Mouse (Mus musculus): Measurements from ENCODE around the gene Rabgap1l. TPM values are rescaled to one million over a fixed set of nuclear protein-coding genes. Genes with fewer than 3 reads are reported as not detected.
A peak's percentile ranks its signal among the peaks of the same experiment; 100 is the strongest.

Gene Rabgap1l
- polyA plus RNA-seq, 1 experiment from 2014 or later = 93.4 TPM

DNA sequence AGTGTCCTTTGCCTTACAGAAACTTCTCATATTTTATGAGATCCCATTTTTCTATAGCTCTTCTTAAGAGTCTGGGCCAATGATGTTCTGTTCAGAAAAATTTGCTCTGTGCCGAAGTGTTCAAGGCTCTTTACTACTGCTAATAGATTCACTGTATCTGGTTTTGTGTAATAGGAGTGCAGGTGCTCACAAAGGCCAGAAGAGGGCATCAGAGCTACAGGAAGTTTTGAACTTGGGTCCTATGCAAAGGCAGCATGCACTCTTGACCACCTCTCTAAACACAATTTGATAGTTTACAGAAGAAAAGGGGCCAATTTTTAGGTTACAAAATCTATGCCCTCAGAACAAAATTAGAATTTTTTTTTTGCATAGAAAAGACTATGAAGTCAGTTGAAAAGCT lies 231.6 kb downstream of the Rabgap1l start:
- ATAC-seq (replicated peaks; ENCODE audit: extremely low read depth, insufficient read depth, low FRiP score) = no peak
- Histone ChIP-seq H3K9me3 (replicated peaks; ENCODE audit: control insufficient read depth, low read length) (no peaks in the 10 kb centered on the region), H3K9ac (ENCODE audit: low read length) (no peak overlapping the region), H3K36me3 (ENCODE audit: control insufficient read depth, insufficient read depth) (no peaks in the 10 kb centered on the region), H3K4me2 (ENCODE audit: low read depth, low read length) (no peak overlapping the region), H3K4me1 (ENCODE audit: control insufficient read depth, insufficient read depth, low read length) (no peaks in the 10 kb centered on the region; the same call in 1 of the 2 replicates), H3K27me3 (ENCODE audit: control insufficient read depth, insufficient read depth, low read length) (no peaks in the 10 kb centered on the region), H3K27ac (ENCODE audit: low read length) (no peak overlapping the region), H3K4me3 (ENCODE audit: low read length) (no peak overlapping the region)
- WGBS = 80% methylated on average over 1 of the region's 1 CpGs

DNA sequence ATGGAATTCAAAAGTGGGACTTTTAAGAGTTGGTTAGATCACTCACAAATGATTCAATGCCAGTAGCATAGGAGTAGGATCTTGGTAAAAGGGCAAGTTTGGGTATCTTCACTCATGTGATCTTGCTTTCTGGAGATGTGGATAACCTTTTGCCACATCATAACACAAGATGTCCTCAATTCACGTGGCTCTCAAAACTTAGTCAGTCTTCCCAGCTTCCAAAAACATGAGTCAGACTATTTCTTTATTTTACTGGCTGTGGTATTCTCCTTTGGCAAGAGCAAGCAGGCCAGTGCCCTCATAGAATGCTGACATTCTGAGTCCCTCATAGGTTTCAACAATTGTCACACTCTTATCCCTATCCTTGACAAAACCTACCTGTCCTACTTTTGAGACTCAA lies 242.4 kb downstream of the Rabgap1l start:
- H3K27me3 ChIP-seq (ENCODE audit: control insufficient read depth, insufficient read depth, low read length) = no peaks in the 10 kb centered on the region
- peaks cover 7% of the 10 kb centered on the region; the same call in 1 of the 2 replicates for H3K4me1 ChIP-seq (ENCODE audit: control insufficient read depth, insufficient read depth, low read length)
- H3K9ac ChIP-seq (ENCODE audit: low read length) = no peak overlapping the region
- no peak for ATAC-seq (replicated peaks; ENCODE audit: extremely low read depth, insufficient read depth, low FRiP score)
- no peaks in the 10 kb centered on the region for H3K9me3 ChIP-seq (replicated peaks; ENCODE audit: control insufficient read depth, low read length)
- no peak overlapping the region for H3K4me3 ChIP-seq (ENCODE audit: low read length)
- WGBS = 67% methylated on average over 1 of the region's 1 CpGs
- H3K27ac ChIP-seq (ENCODE audit: low read length) = no peak overlapping the region
- H3K4me2 ChIP-seq (ENCODE audit: low read depth, low read length) = no peak overlapping the region
- H3K36me3 ChIP-seq (ENCODE audit: control insufficient read depth, insufficient read depth) = no peaks in the 10 kb centered on the region

DNA sequence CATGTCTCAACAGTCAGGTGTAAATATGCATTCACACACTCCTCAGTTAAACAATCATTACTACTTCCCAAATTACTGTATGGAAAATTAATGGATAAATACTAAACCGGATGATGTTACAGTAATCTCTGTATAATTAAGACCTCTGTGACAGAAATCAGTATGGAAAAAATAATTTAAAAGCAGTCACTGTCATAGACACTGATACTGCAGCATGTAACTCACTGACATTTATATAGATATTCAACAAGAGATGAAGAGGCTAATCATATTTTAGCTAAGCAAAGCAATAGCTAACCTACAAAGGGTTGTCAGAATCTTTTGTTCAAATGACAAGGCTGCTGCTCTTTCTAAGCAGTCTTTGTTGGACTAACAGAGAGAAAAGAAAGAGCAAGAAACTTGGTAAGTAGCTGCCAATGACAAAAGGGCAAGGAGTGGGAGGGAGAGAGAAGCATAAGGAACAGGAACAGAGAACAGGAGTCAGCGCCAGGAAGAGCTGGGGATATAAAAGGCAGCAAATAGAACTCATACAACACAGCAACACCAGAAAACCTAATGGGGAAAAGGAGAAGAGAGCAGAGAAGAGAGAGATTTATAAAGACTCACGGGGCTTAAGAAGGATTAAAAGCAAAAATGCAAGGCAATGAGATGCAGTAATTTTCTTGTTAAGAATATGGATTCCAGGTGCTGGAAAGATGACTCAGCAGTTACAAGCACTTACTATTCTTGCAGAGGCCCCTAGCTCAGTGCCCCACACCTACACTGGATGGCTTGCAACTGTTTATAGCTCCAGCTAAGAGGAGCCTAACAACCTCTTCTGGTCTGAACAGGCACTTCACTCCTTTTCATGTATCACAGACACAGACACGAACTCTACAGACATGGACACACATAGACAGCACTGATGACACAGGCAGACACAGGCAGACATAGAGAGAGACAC lies 244.8 kb downstream of the Rabgap1l start:
- H3K4me2 ChIP-seq (ENCODE audit: low read depth, low read length) = no peak overlapping the region
- peaks cover 5% of the 10 kb centered on the region; the same call in 1 of the 2 replicates for H3K4me1 ChIP-seq (ENCODE audit: control insufficient read depth, insufficient read depth, low read length)
- H3K9ac ChIP-seq (ENCODE audit: low read length) = no peak overlapping the region
- H3K27ac ChIP-seq (ENCODE audit: low read length) = no peak overlapping the region
- H3K9me3 ChIP-seq (replicated peaks; ENCODE audit: control insufficient read depth, low read length) = no peaks in the 10 kb centered on the region
- H3K4me3 ChIP-seq (ENCODE audit: low read length) = no peak overlapping the region
- no peak for ATAC-seq (replicated peaks; ENCODE audit: extremely low read depth, insufficient read depth, low FRiP score)
- H3K36me3 ChIP-seq (ENCODE audit: control insufficient read depth, insufficient read depth) = no peaks in the 10 kb centered on the region
- H3K27me3 ChIP-seq (ENCODE audit: control insufficient read depth, insufficient read depth, low read length) = no peaks in the 10 kb centered on the region
- WGBS = 54% methylated on average over 4 of the region's 4 CpGs

DNA sequence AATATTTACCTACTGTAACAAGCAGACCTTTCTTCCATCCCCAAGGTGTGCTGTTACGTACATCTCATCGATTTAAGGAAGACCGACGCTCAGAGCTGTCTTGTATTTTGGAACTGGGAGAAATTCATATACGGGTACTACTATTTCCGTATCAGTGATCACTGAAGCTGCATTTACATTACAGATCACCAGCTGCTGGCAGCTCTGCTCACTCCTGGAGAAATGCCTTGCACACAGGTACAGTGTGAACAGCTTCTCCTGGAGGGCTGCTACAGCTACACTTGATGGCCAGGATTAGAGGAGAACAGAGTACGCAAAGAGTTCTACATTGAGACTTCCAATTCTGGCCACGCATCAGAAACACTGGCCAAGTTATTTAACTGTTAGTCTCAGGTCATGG lies 257.4 kb downstream of the Rabgap1l start:
- WGBS = 69% methylated on average over 8 of the region's 8 CpGs
- peak overlapping the region; percentile 82 for H3K27ac ChIP-seq (ENCODE audit: low read length)

DNA sequence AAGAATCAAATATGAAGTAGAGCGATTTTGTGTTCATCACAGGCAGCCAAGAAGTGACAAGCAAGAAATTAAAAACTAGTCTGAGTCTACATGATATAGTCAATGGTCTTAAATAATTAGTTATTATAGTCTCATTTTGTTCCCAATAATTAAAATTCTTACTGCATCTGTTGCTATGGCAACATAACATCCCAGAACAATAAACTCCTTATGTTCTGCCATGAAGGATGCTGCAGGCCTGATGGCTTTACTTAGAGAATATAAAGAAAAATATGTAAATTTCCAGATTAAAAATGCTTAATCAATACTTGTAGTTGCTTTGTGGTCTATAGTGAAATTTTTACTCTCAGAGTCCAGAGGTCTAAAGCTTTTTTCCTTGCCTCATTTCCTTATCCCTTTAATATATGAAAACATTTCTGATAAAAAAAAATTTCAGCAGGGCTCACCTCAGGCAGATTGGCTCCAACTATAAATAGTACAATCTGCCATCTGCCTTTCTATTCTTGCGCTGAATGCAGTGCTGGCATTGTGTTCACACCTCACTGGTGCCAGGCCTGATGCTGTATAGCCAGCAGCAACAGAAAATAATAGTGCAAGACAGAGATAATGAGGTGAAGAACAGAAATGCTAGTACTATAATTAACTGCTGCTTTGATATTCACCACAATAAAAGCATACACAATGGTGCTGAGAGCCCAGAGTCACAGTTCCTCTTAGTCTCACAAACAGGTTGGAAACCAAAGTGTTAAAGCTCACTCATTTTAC lies 258.3 kb downstream of the Rabgap1l start:
- Histone ChIP-seq H3K9me3 (replicated peaks; ENCODE audit: control insufficient read depth, low read length) (no peaks in the 10 kb centered on the region), H3K27ac (ENCODE audit: low read length) (peak overlapping the region; percentile 61), H3K4me2 (ENCODE audit: low read depth, low read length) (no peak overlapping the region), H3K4me3 (ENCODE audit: low read length) (no peak overlapping the region), H3K9ac (ENCODE audit: low read length) (no peak overlapping the region), H3K4me1 (ENCODE audit: control insufficient read depth, insufficient read depth, low read length) (peaks cover 20% of the 10 kb centered on the region), H3K36me3 (ENCODE audit: control insufficient read depth, insufficient read depth) (no peaks in the 10 kb centered on the region), H3K27me3 (ENCODE audit: control insufficient read depth, insufficient read depth, low read length) (no peaks in the 10 kb centered on the region)
- ATAC-seq (replicated peaks; ENCODE audit: extremely low read depth, insufficient read depth, low FRiP score) = peak; percentile 89
- 64% methylated on average over 2 of the region's 2 CpGs for WGBS

More for the DNA sequence above, 257.4 kb downstream of the Rabgap1l start:
- H3K36me3 ChIP-seq (ENCODE audit: control insufficient read depth, insufficient read depth) = no peaks in the 10 kb centered on the region
- no peak overlapping the region for H3K4me3 ChIP-seq (ENCODE audit: low read length)
- H3K9ac ChIP-seq (ENCODE audit: low read length) = peak overlapping the region; percentile 40; the same call in 1 of the 2 replicates
- no peak overlapping the region for H3K4me2 ChIP-seq (ENCODE audit: low read depth, low read length)
- ATAC-seq (replicated peaks; ENCODE audit: extremely low read depth, insufficient read depth, low FRiP score) = no peak
- H3K27me3 ChIP-seq (ENCODE audit: control insufficient read depth, insufficient read depth, low read length) = no peaks in the 10 kb centered on the region
- H3K9me3 ChIP-seq (replicated peaks; ENCODE audit: control insufficient read depth, low read length) = no peaks in the 10 kb centered on the region
- peaks cover 17% of the 10 kb centered on the region for H3K4me1 ChIP-seq (ENCODE audit: control insufficient read depth, insufficient read depth, low read length)

DNA sequence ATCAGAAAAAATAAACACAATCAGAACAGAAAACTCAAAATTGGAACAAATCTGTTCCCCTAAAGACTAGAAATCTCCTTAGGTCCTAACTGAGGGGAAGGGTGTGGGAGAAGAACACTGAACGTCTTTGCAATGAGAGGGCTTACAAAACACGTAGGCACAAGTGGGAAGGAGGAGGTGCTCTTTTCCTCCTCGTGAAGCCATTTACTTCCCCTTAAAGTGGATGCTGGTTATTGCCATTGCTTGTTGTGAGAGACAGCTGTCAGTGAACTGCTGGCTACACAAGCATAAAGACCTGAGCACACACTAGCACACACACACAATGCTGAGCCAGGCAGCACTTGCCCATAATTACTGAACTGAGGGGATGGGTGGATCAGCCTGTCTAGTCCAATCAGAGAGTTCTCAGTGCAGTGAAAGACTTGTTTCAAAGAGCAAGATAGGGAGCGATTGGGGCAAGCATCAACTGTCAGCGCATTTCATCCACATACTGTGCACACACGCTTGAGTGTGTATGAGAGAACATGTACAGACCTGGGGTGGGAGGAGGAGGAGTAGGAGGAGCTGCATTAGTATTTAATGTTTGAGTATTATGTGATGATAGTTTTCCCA lies 259.7 kb downstream of the Rabgap1l start:
- H3K4me1 ChIP-seq (ENCODE audit: control insufficient read depth, insufficient read depth, low read length) = peaks cover 20% of the 10 kb centered on the region
- no peak overlapping the region for H3K4me3 ChIP-seq (ENCODE audit: low read length)
- no peaks in the 10 kb centered on the region for H3K9me3 ChIP-seq (replicated peaks; ENCODE audit: control insufficient read depth, low read length)
- no peaks in the 10 kb centered on the region for H3K36me3 ChIP-seq (ENCODE audit: control insufficient read depth, insufficient read depth)
- H3K27ac ChIP-seq (ENCODE audit: low read length) = peak overlapping the region; percentile 9; the same call in 1 of the 2 replicates
- no peak overlapping the region for H3K9ac ChIP-seq (ENCODE audit: low read length)
- H3K4me2 ChIP-seq (ENCODE audit: low read depth, low read length) = no peak overlapping the region
- 43% methylated on average over 6 of the region's 6 CpGs for WGBS
- no peak for ATAC-seq (replicated peaks; ENCODE audit: extremely low read depth, insufficient read depth, low FRiP score)
- no peaks in the 10 kb centered on the region for H3K27me3 ChIP-seq (ENCODE audit: control insufficient read depth, insufficient read depth, low read length)

DNA sequence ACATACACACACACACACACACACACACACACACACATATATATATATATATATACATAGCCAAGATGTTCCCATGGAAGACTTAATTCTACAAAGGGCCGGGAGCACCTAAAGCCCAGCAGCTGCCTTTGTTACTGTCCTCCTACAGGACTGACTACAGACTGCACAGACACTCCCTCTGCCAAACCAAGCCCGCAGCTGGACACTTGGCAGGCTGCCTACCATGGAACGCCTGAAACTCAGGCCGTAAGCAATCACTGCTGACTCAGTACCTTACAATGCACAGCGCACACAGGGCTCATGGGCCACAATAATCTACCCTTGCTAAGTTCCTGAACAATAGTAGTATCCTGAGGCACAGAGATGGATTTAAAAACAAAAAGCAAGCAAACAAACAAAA lies 261.6 kb downstream of the Rabgap1l start:
- H3K27me3 ChIP-seq (ENCODE audit: control insufficient read depth, insufficient read depth, low read length) = no peaks in the 10 kb centered on the region
- H3K36me3 ChIP-seq (ENCODE audit: control insufficient read depth, insufficient read depth) = no peaks in the 10 kb centered on the region
- 12% methylated on average over 5 of the region's 5 CpGs for WGBS
- H3K4me1 ChIP-seq (ENCODE audit: control insufficient read depth, insufficient read depth, low read length) = peaks cover 19% of the 10 kb centered on the region
- peak; percentile 91 for ATAC-seq (replicated peaks; ENCODE audit: extremely low read depth, insufficient read depth, low FRiP score)
- no peaks in the 10 kb centered on the region for H3K9me3 ChIP-seq (replicated peaks; ENCODE audit: control insufficient read depth, low read length)
- no peak overlapping the region for H3K4me3 ChIP-seq (ENCODE audit: low read length)
- H3K4me2 ChIP-seq (ENCODE audit: low read depth, low read length) = no peak overlapping the region
- H3K9ac ChIP-seq (ENCODE audit: low read length) = peak overlapping the region; percentile 20; the same call in 1 of the 2 replicates
- peak overlapping the region; percentile 42; the same call in 1 of the 2 replicates for H3K27ac ChIP-seq (ENCODE audit: low read length)

DNA sequence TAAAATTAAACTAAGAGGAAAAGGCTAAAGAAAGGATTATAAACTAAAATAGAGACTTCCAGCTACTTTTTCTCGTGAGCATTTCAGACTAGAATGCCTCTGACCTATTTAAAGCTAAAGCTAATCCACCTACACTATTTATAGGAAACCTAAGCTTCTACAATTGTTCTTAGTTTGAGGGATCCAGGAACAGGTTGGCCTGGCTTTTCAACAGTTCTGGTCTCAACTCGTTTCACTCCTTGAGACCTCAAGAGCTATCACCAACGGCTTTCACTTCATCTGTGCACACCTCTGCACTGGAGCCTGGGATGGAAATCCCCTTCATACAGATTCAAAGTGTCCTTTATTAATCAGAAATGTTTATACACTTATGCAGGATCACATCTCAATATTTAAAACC lies 271.1 kb downstream of the Rabgap1l start:
- Histone ChIP-seq H3K27ac (ENCODE audit: low read length) (peak overlapping the region; percentile 78), H3K27me3 (ENCODE audit: control insufficient read depth, insufficient read depth, low read length) (no peaks in the 10 kb centered on the region), H3K9me3 (replicated peaks; ENCODE audit: control insufficient read depth, low read length) (no peaks in the 10 kb centered on the region), H3K4me2 (ENCODE audit: low read depth, low read length) (no peak overlapping the region; the same call in 1 of the 2 replicates), H3K9ac (ENCODE audit: low read length) (no peak overlapping the region), H3K4me3 (ENCODE audit: low read length) (no peak overlapping the region), H3K36me3 (ENCODE audit: control insufficient read depth, insufficient read depth) (no peaks in the 10 kb centered on the region), H3K4me1 (ENCODE audit: control insufficient read depth, insufficient read depth, low read length) (peaks cover 8% of the 10 kb centered on the region; the same call in 1 of the 2 replicates)
- 27% methylated on average over 3 of the region's 3 CpGs for WGBS
- 0 out of 2 replicates have a peak, but pooled peaks have one; percentile 38 for ATAC-seq (replicated peaks; ENCODE audit: extremely low read depth, insufficient read depth, low FRiP score)

Data from heart, embryonic 16.5 days (tissue).